Mouse (Mus musculus) heart, postnatal 14 days (tissue): ENCODE data around the gene Ip6k3. TPM values are rescaled to one million over a fixed set of nuclear protein-coding genes. Genes with fewer than 3 reads are reported as not detected.

Experiments
- DNase-seq, 2 experiments: peaks; one replicate each; pipeline ENCODE4 v3.0.0; 2021 to 2022
- intact Hi-C: fragments of 180-260 bp; cut with DNase I; formaldehyde crosslinking; loops from one replicate; pipeline ENCODE4 v1.15.1; 2025
- total RNA-seq, 2 experiments: library from RNA; stranded (reverse); gene quantifications; 2 replicates each; pipeline ENCODE4 v1.2.3; 2021

The Ip6k3 gene
- total RNA-seq, 2 experiments from 2014 or later = 8.9 to 10.7 TPM

GRCm38 (mm10) chr17:27158439-27158838 lies 9.2 kb downstream of the Ip6k3 start:
- intact Hi-C loops = no loop called here

GRCm38 (mm10) chr17:27155752-27156151 lies 11.8 kb downstream of the Ip6k3 start:
- DNase-seq = no peak
- intact Hi-C loops = no loop called here

More at GRCm38 (mm10) chr17:27158439-27158838, 9.2 kb downstream of the Ip6k3 start:
- peak in 1 of 2 experiments; percentile 45 for DNase-seq

- no peak for DNase-seq
- intact Hi-C loops = no loop called here
Observed at GRCm38 (mm10) chr17:27154881-27155280, 12.7 kb downstream of the Ip6k3 start.

GRCm38 (mm10) chr17:27154256-27154655 lies 13.3 kb downstream of the Ip6k3 start:
- intact Hi-C loops = no loop called here
- peak; percentile 58 to 72 for DNase-seq

GRCm38 (mm10) chr17:27153773-27154193 lies 13.8 kb downstream of the Ip6k3 start:
- intact Hi-C loops = no loop called here
- DNase-seq = peak; percentile 64 to 74

GRCm38 (mm10) chr17:27152976-27153723 lies 14.4 kb downstream of the Ip6k3 start:
- intact Hi-C loops = no loop called here
- no peak for DNase-seq

- intact Hi-C loops = no loop called here
- peak in 1 of 2 experiments; percentile 57 for DNase-seq
Observed at GRCm38 (mm10) chr17:27151411-27151810, 16.2 kb downstream of the Ip6k3 start.

- DNase-seq = no peak
- intact Hi-C loops = no loop called here
Observed at GRCm38 (mm10) chr17:27150871-27151270, 16.7 kb downstream of the Ip6k3 start.

GRCm38 (mm10) chr17:27146323-27146923 lies 21.2 kb downstream of the Ip6k3 start:
- intact Hi-C loops = no loop called here
- no peak for DNase-seq

GRCm38 (mm10) chr17:27144152-27144551 lies 23.4 kb downstream of the Ip6k3 start:
- DNase-seq = no peak
- intact Hi-C loops = no loop called here

GRCm38 (mm10) chr17:27141971-27142450 lies 25.6 kb downstream of the Ip6k3 start:
- peak in 1 of 2 experiments; percentile 42 for DNase-seq
- intact Hi-C loops = no loop called here

- DNase-seq = no peak
- intact Hi-C loops = no loop called here
Observed at GRCm38 (mm10) chr17:27140262-27140661, 27.3 kb downstream of the Ip6k3 start.

- intact Hi-C loops = loop anchor here (10.0 kb wide), 1 partner anchor 375 kb away; no protein-coding TSS in a partner anchor
- DNase-seq = no peak
Observed at GRCm38 (mm10) chr17:27139304-27139703, 28.3 kb downstream of the Ip6k3 start.

GRCm38 (mm10) chr17:27138396-27138795 lies 29.2 kb downstream of the Ip6k3 start:
- DNase-seq = no peak
- intact Hi-C loops = loop anchor here (10.0 kb wide), 1 partner anchor 376 kb away; no protein-coding TSS in a partner anchor

GRCm38 (mm10) chr17:27134715-27135114 lies 32.9 kb downstream of the Ip6k3 start:
- intact Hi-C loops = loop anchor here (10.0 kb wide), 1 partner anchor 380 kb away; no protein-coding TSS in a partner anchor
- no peak for DNase-seq

- intact Hi-C loops = loop anchor here (10.0 kb wide), 1 partner anchor 381 kb away; no protein-coding TSS in a partner anchor
Observed at GRCm38 (mm10) chr17:27134187-27134586, 33.4 kb downstream of the Ip6k3 start.

GRCm38 (mm10) chr17:27133551-27134141 lies 33.9 kb downstream of the Ip6k3 start, which contains the start of gene Uqcc2:
Gene Uqcc2, minus strand, starts transcription at chr17:27133916.
- DNase-seq = peak; percentile 99
- intact Hi-C loops = loop anchor here (10.0 kb wide), 1 partner anchor 381 kb away; no protein-coding TSS in a partner anchor

More at GRCm38 (mm10) chr17:27134187-27134586, 33.4 kb downstream of the Ip6k3 start:
- no peak for DNase-seq

- intact Hi-C loops = loop anchor here (10.0 kb wide), 1 partner anchor 383 kb away; no protein-coding TSS in a partner anchor
- DNase-seq = no peak
Observed at GRCm38 (mm10) chr17:27132238-27132637, 35.4 kb downstream of the Ip6k3 start.

- no peak for DNase-seq
- intact Hi-C loops = loop anchor here (10.0 kb wide), 1 partner anchor 384 kb away; no protein-coding TSS in a partner anchor
Observed at GRCm38 (mm10) chr17:27131240-27131665, 36.3 kb downstream of the Ip6k3 start.

- intact Hi-C loops = loop anchor here (10.0 kb wide), 1 partner anchor 385 kb away; no protein-coding TSS in a partner anchor
- DNase-seq = no peak
Observed at GRCm38 (mm10) chr17:27130246-27130645, 37.3 kb downstream of the Ip6k3 start.
